ENCODE assay signal across 8 mouse cellular contexts in genomic region chr12:70937571-70938384, GRCm38 (mm10). TPM values are rescaled to one million over a fixed set of nuclear protein-coding genes. Genes with fewer than 3 reads are reported as not detected.
A peak's percentile ranks its signal among the peaks of the same experiment; 100 is the strongest.
DNase-seq lines count a peak whose midpoint lies in the region; ATAC-seq and TF ChIP-seq lines count a peak whose summit lies in the region.

Actr10 (plus strand) TSS chr12:70937857.

- H3K36me3 ChIP-seq in C2C12 (ENCODE audit: control insufficient read depth, insufficient read depth), result peaks cover 21% of the 10 kb centered on the region
- peaks cover 21% of the 10 kb centered on the region for H3K36me3 ChIP-seq in erythroblast, embryonic 14.5 days (ENCODE audit: control insufficient read depth)
- peaks cover 14% of the 10 kb centered on the region for H3K36me3 ChIP-seq in heart, embryonic 12.5 days
- peaks cover 6% of the 10 kb centered on the region; the same call in 1 of the 2 replicates for H3K36me3 ChIP-seq in kidney, postnatal 0 days (ENCODE audit: insufficient read depth, low read length)
- H3K36me3 ChIP-seq in liver, embryonic 11.5 days (ENCODE audit: control insufficient read depth, insufficient read depth, low read length), result peaks cover 3% of the 10 kb centered on the region; the same call in 1 of the 2 replicates
- no peaks in the 10 kb centered on the region for H3K36me3 ChIP-seq in stomach, embryonic 14.5 days (ENCODE audit: control insufficient read depth, insufficient read depth, low read length)

- DNase-seq in brain, embryonic 14.5 days (ENCODE audit: low read depth), result peak; percentile 97
- DNase-seq in kidney, postnatal 0 days (ENCODE audit: low spot score), result peak; percentile 97
- peak; percentile 95 for DNase-seq in liver, embryonic 11.5 days (ENCODE audit: low spot score)
- DNase-seq in naive thymus-derived CD4-positive, alpha-beta T cell, adult 2 months (ENCODE audit: low read depth), result peak; percentile 97

- peaks cover 40% of the 10 kb centered on the region for H3K79me2 ChIP-seq in C2C12 (ENCODE audit: control insufficient read depth, insufficient read depth)

- WGBS in heart, embryonic 12.5 days, result under 1% methylated on average over 59 of the region's 59 CpGs
- 2% methylated on average over 58 of the region's 59 CpGs for WGBS in kidney, postnatal 0 days
- 1% methylated on average over 59 of the region's 59 CpGs for WGBS in liver, embryonic 11.5 days
- 1% methylated on average over 59 of the region's 59 CpGs for WGBS in stomach, embryonic 14.5 days

- no peak for TF ChIP-seq CTCF in C2C12 (IDR thresholded peaks at IDR 0.05; ENCODE audit: control insufficient read depth, insufficient read depth, insufficient read length)
- TF ChIP-seq CTCF in brain, embryonic 14.5 days (IDR thresholded peaks at IDR 0.05; ENCODE audit: borderline replicate concordance, extremely low read depth, insufficient read depth, insufficient read length), result no peak
- no peak for TF ChIP-seq CTCF in kidney, postnatal 0 days (IDR thresholded peaks at IDR 0.05; ENCODE audit: low read depth)

- peak within 1 kb of the TSS; percentile 98 for H3K4me3 ChIP-seq in C2C12 (ENCODE audit: insufficient read depth, poor library complexity, severe bottlenecking)
- H3K4me3 ChIP-seq in erythroblast, embryonic 14.5 days (replicated peaks), result peak within 1 kb of the TSS; percentile 74
- peak within 1 kb of the TSS; percentile 91 for H3K4me3 ChIP-seq in heart, embryonic 12.5 days
- peak within 1 kb of the TSS; percentile 71 for H3K4me3 ChIP-seq in kidney, postnatal 0 days (replicated peaks; ENCODE audit: low read depth, low read length)
- H3K4me3 ChIP-seq in liver, embryonic 11.5 days (ENCODE audit: low read depth, low read length), result peak within 1 kb of the TSS; percentile 85
- H3K4me3 ChIP-seq in stomach, embryonic 14.5 days (ENCODE audit: low read depth, low read length), result peak within 1 kb of the TSS; percentile 88

- H3K4me1 ChIP-seq in erythroblast, embryonic 14.5 days (ENCODE audit: control insufficient read depth), result peaks cover 22% of the 10 kb centered on the region
- H3K4me1 ChIP-seq in heart, embryonic 12.5 days (replicated peaks), result peaks cover 3% of the 10 kb centered on the region
- no peaks in the 10 kb centered on the region for H3K4me1 ChIP-seq in kidney, postnatal 0 days (replicated peaks; ENCODE audit: insufficient read depth, low read length)
- no peaks in the 10 kb centered on the region for H3K4me1 ChIP-seq in liver, embryonic 11.5 days (replicated peaks; ENCODE audit: control insufficient read depth, insufficient read depth, low read length)
- 0 out of 2 replicates have a peak, but pooled peaks cover 2% of the 10 kb centered on the region for H3K4me1 ChIP-seq in stomach, embryonic 14.5 days (ENCODE audit: control insufficient read depth, insufficient read depth, low read length)

- peak within 1 kb of the TSS; percentile 91 for H3K27ac ChIP-seq in heart, embryonic 12.5 days (ENCODE audit: poor library complexity, severe bottlenecking)
- peak within 1 kb of the TSS; percentile 90 for H3K27ac ChIP-seq in kidney, postnatal 0 days
- peak within 1 kb of the TSS; percentile 94 for H3K27ac ChIP-seq in liver, embryonic 11.5 days (ENCODE audit: low read depth, low read length)
- H3K27ac ChIP-seq in stomach, embryonic 14.5 days (ENCODE audit: low read length), result peak within 1 kb of the TSS; percentile 85

- H3K4me2 ChIP-seq in heart, embryonic 12.5 days, result peak within 1 kb of the TSS; percentile 79
- peak within 1 kb of the TSS; percentile 68 for H3K4me2 ChIP-seq in kidney, postnatal 0 days (ENCODE audit: low read length)
- H3K4me2 ChIP-seq in liver, embryonic 11.5 days, result peak within 1 kb of the TSS; percentile 81
- H3K4me2 ChIP-seq in stomach, embryonic 14.5 days (replicated peaks; ENCODE audit: low read depth, low read length), result peak within 1 kb of the TSS; percentile 66

- peaks cover 17% of the 10 kb centered on the region for H3K79me3 ChIP-seq in C2C12 (ENCODE audit: low read depth)

- H3K9ac ChIP-seq in heart, embryonic 12.5 days, result peak within 1 kb of the TSS; percentile 91
- H3K9ac ChIP-seq in kidney, postnatal 0 days (ENCODE audit: low read depth, low read length), result peak within 1 kb of the TSS; percentile 76
- H3K9ac ChIP-seq in liver, embryonic 11.5 days (ENCODE audit: low read depth, low read length), result peak within 1 kb of the TSS; percentile 88
- H3K9ac ChIP-seq in stomach, embryonic 14.5 days (replicated peaks; ENCODE audit: low read depth, low read length), result peak within 1 kb of the TSS; percentile 82

- H3ac ChIP-seq in C2C12 (ENCODE audit: control insufficient read depth, insufficient read length, low read depth), result peak within 1 kb of the TSS; percentile 96

- H3K9me3 ChIP-seq in erythroblast, embryonic 14.5 days (ENCODE audit: control insufficient read depth, low read length), result peaks cover 11% of the 10 kb centered on the region
- H3K9me3 ChIP-seq in heart, embryonic 12.5 days (replicated peaks), result 0 out of 2 replicates have a peak, but pooled peaks cover 2% of the 10 kb centered on the region
- no peaks in the 10 kb centered on the region for H3K9me3 ChIP-seq in kidney, postnatal 0 days (replicated peaks; ENCODE audit: low read length)
- H3K9me3 ChIP-seq in liver, embryonic 11.5 days (ENCODE audit: control insufficient read depth, low read length), result no peaks in the 10 kb centered on the region; the same call in 1 of the 2 replicates
- H3K9me3 ChIP-seq in stomach, embryonic 14.5 days (ENCODE audit: control insufficient read depth, low read depth, low read length), result no peaks in the 10 kb centered on the region

- peak; percentile 97 for ATAC-seq in heart, embryonic 12.5 days (ENCODE audit: insufficient number of reproducible peaks, low FRiP score)
- peak; percentile 98 for ATAC-seq in kidney, postnatal 0 days (replicated peaks; ENCODE audit: low FRiP score, low read depth)
- ATAC-seq in liver, embryonic 11.5 days (replicated peaks; ENCODE audit: low FRiP score), result peak; percentile 95
- peak; percentile 97 for ATAC-seq in stomach, embryonic 14.5 days (ENCODE audit: insufficient number of reproducible peaks, insufficient read depth, low FRiP score, low read depth)

- no peaks in the 10 kb centered on the region for H3K27me3 ChIP-seq in C2C12 (ENCODE audit: control insufficient read depth, insufficient read depth, insufficient read length)
- H3K27me3 ChIP-seq in erythroblast, embryonic 14.5 days (ENCODE audit: control insufficient read depth), result no peaks in the 10 kb centered on the region
- H3K27me3 ChIP-seq in heart, embryonic 12.5 days (replicated peaks), result no peaks in the 10 kb centered on the region
- H3K27me3 ChIP-seq in kidney, postnatal 0 days (ENCODE audit: insufficient read depth, low read length), result no peaks in the 10 kb centered on the region
- H3K27me3 ChIP-seq in liver, embryonic 11.5 days (replicated peaks; ENCODE audit: control insufficient read depth, insufficient read depth, low read length), result no peaks in the 10 kb centered on the region
- H3K27me3 ChIP-seq in stomach, embryonic 14.5 days (ENCODE audit: control insufficient read depth, insufficient read depth, low read length), result no peaks in the 10 kb centered on the region

- TF ChIP-seq POLR2A in brain, embryonic 14.5 days (IDR thresholded peaks at IDR 0.05; ENCODE audit: borderline replicate concordance, extremely low read depth, insufficient read depth, insufficient read length, poor library complexity, severe bottlenecking), result peak; percentile 61; the same call in 1 of the 2 replicates

TF ChIP-seq in C2C12, 6 proteins besides CTCF, POLR2A, EP300 and RAD21:
- TF ChIP-seq MAX (IDR thresholded peaks at IDR 0.05) (peak; percentile 98), CEBPB (IDR thresholded peaks at IDR 0.05; ENCODE audit: low read depth) (no peak), USF1 (IDR thresholded peaks at IDR 0.05; ENCODE audit: low read depth) (no peak)

RNA-seq across cellular contexts. Expression of gene Actr10, which starts in this region (rescaled TPM):
- 110 TPM for polyA plus RNA-seq in C2C12 (2012; fragmentation: generic; extraction: Trizol)
- polyA plus RNA-seq in brain, embryonic 14.5 days (2012; rRNA removed), result 112 and 132 TPM in 2 replicates
- 0.52 and 0.84 TPM in 2 replicates for polyA plus RNA-seq in erythroblast, embryonic 14.5 days (2012)
- polyA plus RNA-seq in heart, embryonic 12.5 days (2016; fragmentation: Nextera tagmentation; extraction: Ambion mirVana), result 196 and 197 TPM in 2 replicates
- 269 and 280 TPM in 2 replicates for polyA plus RNA-seq in kidney, postnatal 0 days (2015; fragmentation: Nextera tagmentation; extraction: Ambion mirVana)
- 197 and 201 TPM in 2 replicates for polyA plus RNA-seq in liver, embryonic 11.5 days (2014; fragmentation: Nextera tagmentation; extraction: Ambion mirVana)
- polyA plus RNA-seq in stomach, embryonic 14.5 days (2014; fragmentation: Nextera tagmentation; extraction: Ambion mirVana), result 226 and 257 TPM in 2 replicates

Comparison
In these comparisons a context has a peak if more than half of its experiments do, and no peak if none do; other contexts are left out.
1. Peak in every context shown above with its lines: DNase-seq, ATAC-seq, H3K4me3 ChIP-seq and H3K27ac ChIP-seq.
2. RNA of gene Actr10 (polyA plus RNA-seq): 269 to 280 TPM in kidney, postnatal 0 days, 226 to 257 TPM in stomach, embryonic 14.5 days, 197 to 201 TPM in liver, embryonic 11.5 days, 196 to 197 TPM in heart, embryonic 12.5 days, 112 to 132 TPM in brain, embryonic 14.5 days and 110 TPM in C2C12 (single experiment); 0.52 to 0.84 TPM in erythroblast, embryonic 14.5 days; every median in the first group is over 10 times any median in the second.